Mouse (Mus musculus) heart, adult 2 months (tissue): ENCODE data around the gene Cftr.

ENCODE experiments used
- CTCF ChIP-seq: fragments of 200-600 bp; IDR thresholded peaks from 2 replicates; pipeline ENCODE4 v1.8.1; 2022; ENCODE audit warnings: antibody characterized with exemption, mild to moderate bottlenecking, moderate library complexity
- EP300 ChIP-seq: fragments of 200-500 bp; IDR thresholded peaks from 2 replicates; pipeline ENCODE4 v1.6.1; 2011; ENCODE audit warnings: low read depth, low read length, control low read depth; ENCODE audit not compliant: insufficient read depth

GRCm38 (mm10) chr6:18169618-18170017, 869 bp upstream of the Cftr start:
- no peak for TF ChIP-seq CTCF
- no peak for TF ChIP-seq EP300
